Comparison of ENCODE assay signal across 19 mouse cellular contexts in the genomic region with DNA sequence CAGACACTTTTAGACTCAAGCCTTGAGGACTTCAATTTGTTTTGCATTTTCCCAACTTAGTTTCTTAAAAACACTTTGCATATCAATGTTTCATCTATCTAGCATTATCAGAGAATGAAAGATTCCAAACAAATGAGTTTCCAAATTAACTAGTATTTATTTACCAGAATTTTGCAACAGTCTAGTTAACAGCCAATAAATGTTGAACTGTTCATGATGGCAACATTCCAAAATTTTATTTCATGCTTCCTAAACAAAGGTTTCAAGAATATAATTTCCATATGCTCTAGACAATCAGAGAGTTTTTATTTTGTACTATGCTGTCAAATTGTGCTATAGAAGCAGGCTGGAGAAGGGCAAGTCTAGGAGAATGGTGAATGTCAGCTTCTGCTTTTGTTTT.
"Had no signal": no experiment of that assay in that cellular context is flagged by ENCODE, and none has a peak within 500 bp of the region (broad histone marks: within the 10 kb centered on the region; RNA-seq: fewer than 3 reads in every experiment).

No protein-coding gene starts in this region.

- H3K9me3 ChIP-seq: midbrain, embryonic 10.5 days; midbrain, embryonic 12.5 days; neural tube, embryonic 13.5 days; neural tube, embryonic 15.5 days had no signal

- H3K4me1 ChIP-seq: midbrain, embryonic 10.5 days; midbrain, embryonic 12.5 days; neural tube, embryonic 13.5 days; neural tube, embryonic 15.5 days had no signal

- H3K27me3 ChIP-seq: midbrain, embryonic 12.5 days; neural tube, embryonic 13.5 days; neural tube, embryonic 15.5 days had no signal

- H3K27ac ChIP-seq: liver, embryonic 14.5 days; midbrain, embryonic 10.5 days; midbrain, embryonic 12.5 days; neural tube, embryonic 13.5 days; neural tube, embryonic 15.5 days had no signal

- H3K4me2 ChIP-seq: midbrain, embryonic 12.5 days; neural tube, embryonic 13.5 days; neural tube, embryonic 15.5 days had no signal

- ATAC-seq: lung, postnatal 0 days; midbrain, embryonic 16.5 days had no signal

- H3K4me3 ChIP-seq: midbrain, embryonic 10.5 days; midbrain, embryonic 12.5 days; myocyte; neural tube, embryonic 13.5 days; neural tube, embryonic 15.5 days had no signal

- H3K36me3 ChIP-seq: midbrain, embryonic 10.5 days; midbrain, embryonic 12.5 days; neural tube, embryonic 13.5 days had no signal

- H3K9ac ChIP-seq: liver, embryonic 14.5 days; midbrain, embryonic 12.5 days; neural tube, embryonic 13.5 days; neural tube, embryonic 15.5 days had no signal

- DNase-seq: lung, postnatal 14 days; lung, postnatal 36 days; midbrain, embryonic 14.5 days; retina, postnatal 1 day; right cerebral cortex, adult 18-20 months; right cerebral cortex, postnatal 25 days; right cerebral cortex, postnatal 4 days; spleen, adult 18-20 months; thymus, adult 18-20 months; thymus, postnatal 14 days; thymus, postnatal 36 days had no signal
